Mouse (Mus musculus) thymus, adult 2 months (tissue): ENCODE measurements around the gene Rpl26.

Experiments
- CTCF ChIP-seq: fragments of 200-500 bp; IDR thresholded peaks from 2 replicates; pipeline ENCODE4 v1.5.1; 2012; ENCODE audit warnings: mild to moderate bottlenecking, control low read depth, low read length, moderate library complexity, borderline replicate concordance; ENCODE audit not compliant: control insufficient read depth, poor library complexity, insufficient read depth; ENCODE audit errors: extremely low read depth
- POLR2A ChIP-seq: fragments of 200-500 bp; IDR thresholded peaks from 2 replicates; pipeline ENCODE4 v1.6.1; 2012; ENCODE audit warnings: mild to moderate bottlenecking, low read length, control low read depth, moderate library complexity; ENCODE audit not compliant: control insufficient read depth, poor library complexity, insufficient read depth; ENCODE audit errors: extremely low read depth

GRCm38 (mm10) chr11:68946001-68946400 is 44.6 kb downstream of the Rpl26 start:
- no peak for TF ChIP-seq CTCF
- no peak for TF ChIP-seq POLR2A
